Mouse (Mus musculus) erythroblast, embryonic 14.5 days (primary cell): ENCODE data around the gene Akr7a5.

ENCODE experiments used
- GATA1 ChIP-seq: IDR thresholded peaks from 2 replicates; pipeline ENCODE4 v1.6.1; 2012; ENCODE audit warnings: low read length, inconsistent platforms, mixed read lengths
- TAL1 ChIP-seq: IDR thresholded peaks from 3 replicates; pipeline ENCODE4 v1.6.1; 2012; ENCODE audit warnings: low read length, inconsistent platforms, mixed read lengths

- TF ChIP-seq GATA1 (no peak), TAL1 (no peak)
Observed at GRCm38 (mm10) chr4:139266500-139266865, 44.1 kb upstream of the Akr7a5 start.
